Mouse (Mus musculus): ENCODE data around the gene Cpne2. TPM values are rescaled to one million over a fixed set of nuclear protein-coding genes. Genes with fewer than 3 reads are reported as not detected.

Cpne2 gene
- total RNA-seq, 2 experiments from 2014 or later, result 23.3 to 27.0 TPM

DNA sequence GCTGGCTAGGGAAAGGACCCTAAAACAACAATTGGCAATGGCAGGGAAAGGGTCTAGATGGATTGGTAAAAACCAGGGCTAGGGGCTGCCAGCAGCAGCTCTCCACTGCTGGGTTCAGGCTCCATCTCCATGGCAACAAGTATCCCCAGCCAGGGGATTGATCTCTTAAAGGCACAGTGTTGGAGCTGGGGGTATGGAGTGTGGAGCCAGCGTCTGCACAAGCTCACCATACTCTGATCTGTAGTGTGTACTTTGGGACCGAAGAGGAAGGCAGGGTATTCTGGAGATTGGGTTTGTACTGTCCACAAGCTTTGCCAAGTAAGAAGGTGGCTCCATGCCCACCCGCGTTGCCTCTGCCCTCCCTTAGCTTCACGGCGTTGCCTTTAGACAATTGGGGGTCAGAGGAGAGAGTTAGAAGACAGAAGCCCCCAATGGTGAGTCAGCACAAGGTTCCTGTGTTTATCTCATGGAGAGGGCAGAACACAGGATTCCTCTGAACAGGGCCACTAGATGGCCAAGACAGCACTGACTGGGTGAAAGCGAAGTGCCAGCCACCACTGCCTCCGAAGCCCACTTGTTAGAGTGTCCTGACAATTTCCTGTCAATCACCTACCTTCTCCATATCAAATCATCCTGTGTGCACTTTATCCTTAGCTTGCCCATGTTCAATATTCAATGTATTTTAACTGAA, 34.5 kb downstream of the Cpne2 start:
- intact Hi-C loops (cut with DNase I), result no loop called here
- DNase-seq (ENCODE audit: low spot score in 2 of 2), result no peak

DNA sequence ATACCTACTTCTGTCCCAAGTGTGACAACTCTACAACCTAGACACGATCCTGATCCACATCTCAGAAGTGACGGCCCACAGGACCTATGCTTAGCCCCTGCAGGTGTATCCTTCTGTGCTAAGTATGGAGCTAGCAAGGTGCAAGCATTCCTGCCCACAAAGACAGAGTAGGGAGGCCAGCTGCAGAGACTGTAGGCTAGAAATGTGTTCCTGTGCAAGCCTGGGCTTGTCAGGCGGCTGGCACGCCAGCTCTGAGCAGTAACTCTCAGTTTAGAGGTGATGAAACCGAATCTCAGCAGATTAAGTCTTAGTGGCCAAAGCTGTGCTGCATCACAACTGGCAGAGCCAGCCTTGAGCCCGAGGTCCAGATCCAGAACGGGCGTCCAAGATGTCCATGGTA, 35.3 kb downstream of the Cpne2 start:
- intact Hi-C loops (cut with DNase I), result no loop called here
- no peak for DNase-seq (ENCODE audit: low spot score in 2 of 2)

DNA sequence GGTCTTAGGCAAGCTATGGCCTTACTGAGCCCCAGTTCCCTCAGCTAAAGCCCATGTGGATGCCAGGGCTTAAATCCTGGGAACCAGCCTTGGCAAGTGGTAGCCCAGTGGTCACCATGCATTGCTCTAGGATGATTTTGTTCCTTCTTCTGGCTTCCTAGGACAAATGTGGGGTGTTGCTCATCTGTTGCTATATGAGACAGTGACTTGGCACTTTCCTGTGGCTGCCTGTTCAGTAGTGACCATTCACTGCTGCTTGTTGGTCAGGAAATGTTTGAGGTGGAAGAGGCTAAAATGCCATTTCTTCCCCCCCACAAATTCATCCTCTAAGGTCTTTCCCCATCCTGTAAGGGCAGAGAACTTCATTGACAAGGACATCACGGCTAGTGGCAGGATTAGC, 36.6 kb downstream of the Cpne2 start:
- no peak for DNase-seq (ENCODE audit: low spot score in 2 of 2)
- intact Hi-C loops (cut with DNase I), result no loop called here

DNA sequence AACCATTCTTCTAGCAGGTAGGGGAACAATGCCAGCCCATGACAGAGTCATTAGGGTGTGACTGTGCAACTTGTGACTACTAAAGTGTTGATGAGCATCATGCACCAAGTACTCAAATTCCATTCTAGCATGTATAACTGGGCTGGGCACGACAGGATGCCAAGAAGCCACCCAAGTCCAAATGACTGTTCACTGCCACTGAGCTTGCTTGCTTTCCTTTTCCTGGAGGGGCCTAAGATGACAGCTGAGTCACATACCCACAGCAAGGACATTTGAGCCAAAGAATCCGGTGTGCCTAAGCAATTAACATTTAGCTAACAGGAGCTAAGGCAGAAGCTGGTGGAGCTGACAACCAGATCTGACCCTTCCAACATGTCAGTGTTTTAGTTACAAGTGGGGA, 39.1 kb downstream of the Cpne2 start:
- intact Hi-C loops (cut with DNase I), result no loop called here
- DNase-seq (ENCODE audit: low spot score in 2 of 2), result no peak

DNA sequence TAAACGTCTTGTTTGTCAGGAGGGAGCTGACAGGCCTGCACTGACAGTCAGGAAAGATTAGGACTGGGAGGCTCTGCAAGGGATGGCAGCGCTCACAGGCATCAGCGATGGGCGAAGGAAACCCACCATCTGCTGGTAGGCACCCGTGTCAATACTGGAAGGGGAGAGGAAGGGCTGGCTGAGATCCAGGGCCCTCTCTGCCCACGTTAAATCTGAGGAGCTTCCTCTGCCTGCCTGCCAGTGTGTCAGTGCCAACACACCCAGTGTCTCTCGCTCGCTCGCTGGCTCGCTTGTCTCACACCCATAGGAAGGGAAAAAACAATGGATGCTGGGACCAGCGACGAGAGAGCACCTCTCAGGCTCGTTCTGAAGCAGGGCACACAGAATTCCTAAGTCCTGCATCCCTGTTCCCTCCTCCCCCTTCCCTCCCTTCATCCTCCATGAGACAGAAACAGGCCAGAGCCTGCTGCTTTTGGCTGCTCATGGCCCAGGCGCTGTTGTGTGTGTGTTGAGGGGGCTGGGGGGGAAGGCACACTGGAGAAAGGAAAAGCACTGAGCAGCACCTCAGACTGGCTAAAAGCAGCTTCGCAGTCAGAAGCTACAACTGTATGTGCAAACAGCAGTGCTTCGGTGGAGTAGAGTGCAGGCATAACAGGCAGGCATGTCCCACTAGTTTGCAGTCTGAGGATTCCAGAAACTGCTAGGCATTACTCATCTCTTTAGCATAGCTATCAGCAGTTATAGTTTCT, 41.5 kb downstream of the Cpne2 start:
- intact Hi-C loops (cut with DNase I), result no loop called here

DNA sequence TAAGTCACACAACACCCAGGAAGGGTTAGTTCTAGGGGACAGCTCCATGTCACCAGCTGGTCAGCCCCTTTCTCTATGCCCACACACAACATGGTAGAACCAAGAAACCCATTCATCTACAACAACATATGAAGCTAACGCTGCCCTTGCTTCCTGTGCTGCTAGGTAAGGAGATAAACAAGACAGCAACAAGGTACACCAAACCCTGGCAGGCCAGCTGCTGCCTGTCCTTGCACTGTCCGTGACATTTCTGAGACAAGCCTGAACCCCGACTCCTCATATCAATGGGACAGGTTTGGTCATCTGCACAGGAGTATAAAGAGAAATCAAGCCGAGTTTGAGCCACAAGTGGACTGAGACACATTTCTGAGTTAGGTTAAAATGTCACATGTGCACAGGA, 42.4 kb downstream of the Cpne2 start:
- intact Hi-C loops (cut with DNase I), result no loop called here
- DNase-seq (ENCODE audit: low spot score in 2 of 2), result no peak

More for the DNA sequence above, 41.5 kb downstream of the Cpne2 start:
- DNase-seq (ENCODE audit: low spot score in 2 of 2), result peak; percentile 78 to 81

DNA sequence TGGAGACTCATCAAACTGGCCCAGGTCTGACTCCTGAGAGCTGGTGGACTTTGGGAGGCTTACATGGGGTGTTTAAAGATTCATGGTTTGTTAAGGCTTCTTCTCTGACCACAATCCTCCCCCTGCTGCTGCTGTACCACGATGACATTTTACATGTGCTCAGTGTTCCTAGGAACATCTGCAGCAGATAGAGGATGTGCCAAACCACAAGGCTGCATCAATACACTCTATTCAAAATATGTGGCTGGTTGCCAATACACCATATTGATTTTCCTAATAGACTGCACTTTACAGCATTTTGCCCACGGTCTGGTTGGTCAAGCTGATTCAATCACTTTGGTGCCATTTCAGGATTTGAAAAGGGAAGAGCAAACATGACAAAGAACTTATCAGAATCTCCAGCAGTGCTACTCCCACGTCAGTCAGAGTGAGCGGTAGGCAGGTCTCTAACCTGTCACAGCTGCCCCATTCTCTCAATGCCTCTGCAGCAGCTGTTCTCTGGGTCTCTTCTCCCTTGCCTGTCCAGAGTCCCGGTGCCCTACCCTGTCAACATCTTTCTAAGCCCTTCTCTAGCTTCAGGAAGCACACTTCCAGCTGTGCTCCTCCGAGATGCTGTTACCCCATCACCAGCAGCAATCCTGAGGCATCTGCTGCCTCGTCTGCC, 49.2 kb downstream of the Cpne2 start:
- peak in 1 of 2 experiments; percentile 42 for DNase-seq (ENCODE audit: low spot score in 2 of 2)
- intact Hi-C loops (cut with DNase I), result loop anchor here (10.0 kb wide), 1 partner anchor 247 kb away; no protein-coding TSS in a partner anchor

DNA sequence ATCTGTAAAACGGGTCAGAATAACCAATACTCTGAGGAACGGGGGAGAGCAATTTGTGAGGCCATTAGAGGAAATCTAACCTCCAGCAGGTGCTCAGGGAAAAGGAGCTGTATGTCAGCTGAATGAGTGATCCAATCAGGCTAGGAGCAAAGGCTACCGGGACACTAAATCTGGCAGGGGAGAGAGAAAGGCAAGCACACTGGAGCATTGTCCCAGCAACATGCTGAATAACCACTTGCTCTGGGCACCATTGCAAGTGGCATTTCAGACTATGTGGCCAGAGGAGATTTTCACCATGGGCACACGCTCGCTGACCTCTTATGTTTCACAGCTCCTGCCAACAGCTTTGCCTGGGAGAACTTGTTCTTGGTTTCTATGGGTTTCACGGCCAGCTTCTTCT, 49.8 kb downstream of the Cpne2 start:
- intact Hi-C loops (cut with DNase I), result loop anchor here (10.0 kb wide), 1 partner anchor 248 kb away; no protein-coding TSS in a partner anchor
- DNase-seq (ENCODE audit: low spot score in 2 of 2), result no peak

DNA sequence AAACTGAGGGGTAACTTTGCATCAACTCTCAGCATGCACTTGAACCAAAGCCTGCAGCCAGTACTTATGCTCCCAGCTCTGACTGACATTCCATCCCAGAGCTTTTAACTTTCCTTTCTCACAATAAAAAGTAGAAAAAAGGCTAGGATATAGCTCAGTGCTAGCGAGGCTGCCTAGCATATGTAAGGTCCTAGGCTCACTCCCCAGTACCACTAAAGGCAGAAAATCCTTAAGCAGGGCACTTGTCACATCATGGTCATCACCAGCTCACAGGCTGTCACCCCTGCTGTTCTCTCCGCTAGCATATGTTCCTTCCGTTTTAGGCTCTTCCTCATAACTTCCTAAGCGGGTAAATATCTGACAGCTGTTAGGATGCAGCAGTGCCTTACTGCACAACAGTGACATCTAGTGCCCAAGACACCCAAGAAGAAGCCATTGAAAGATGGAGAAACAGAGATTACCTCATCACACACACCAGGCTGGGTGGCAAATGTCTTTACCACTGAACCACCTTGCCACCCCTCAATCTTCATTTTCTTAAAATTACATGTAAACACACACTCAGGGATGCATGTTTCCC, 51.5 kb downstream of the Cpne2 start:
- intact Hi-C loops (cut with DNase I), result loop anchor here (1.0 to 10.0 kb wide), 2 partner anchors 56 to 250 kb away; no protein-coding TSS in a partner anchor
- peak; percentile 76 to 86 for DNase-seq (ENCODE audit: low spot score in 2 of 2)

DNA sequence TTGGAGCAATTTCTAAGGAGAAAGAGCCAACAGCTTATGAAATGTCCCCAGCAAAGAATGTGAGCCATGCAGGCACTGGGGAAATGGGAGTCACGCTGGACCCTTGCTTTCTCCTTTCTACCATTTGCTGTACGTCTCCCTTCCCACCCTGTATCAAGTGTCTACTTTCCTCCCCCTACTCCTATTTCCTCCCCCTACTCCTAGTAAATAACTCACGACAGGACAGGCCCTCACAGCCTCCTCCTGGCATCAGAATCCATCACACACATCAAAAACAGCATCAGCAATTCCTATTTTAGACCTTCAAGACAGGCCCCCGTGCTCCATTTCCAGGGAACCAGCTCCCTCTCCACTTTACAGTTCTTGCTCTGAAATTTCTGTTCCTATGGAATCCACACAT, 58.9 kb downstream of the Cpne2 start:
- intact Hi-C loops (cut with DNase I), result loop anchor here (10.0 kb wide), 1 partner anchor 223 kb away; the partner anchor contains the start of gene Ccl17
- DNase-seq (ENCODE audit: low spot score in 2 of 2), result no peak

DNA sequence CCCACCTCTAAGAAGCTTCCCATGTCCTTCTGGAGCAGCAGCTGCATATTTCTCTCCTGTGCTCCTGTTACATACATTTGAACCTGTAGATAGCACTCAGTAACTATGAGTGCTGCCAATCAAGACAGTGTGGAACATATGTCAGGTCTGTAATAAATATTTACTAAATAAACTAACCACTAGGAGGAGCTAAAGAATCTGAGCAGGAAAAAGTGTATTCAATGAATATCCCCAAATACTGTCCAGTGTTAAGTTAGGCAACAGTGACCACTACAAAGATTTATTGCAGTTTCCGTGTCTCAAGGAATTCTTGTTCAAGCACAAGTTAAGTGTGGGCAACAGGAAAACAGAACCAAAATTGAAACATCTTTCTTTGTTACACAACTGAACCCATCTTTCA, 61.4 kb downstream of the Cpne2 start:
- no peak for DNase-seq (ENCODE audit: low spot score in 2 of 2)
- intact Hi-C loops (cut with DNase I), result loop anchor here (10.0 kb wide), 1 partner anchor 221 kb away; the partner anchor contains the start of gene Ccl17

DNA sequence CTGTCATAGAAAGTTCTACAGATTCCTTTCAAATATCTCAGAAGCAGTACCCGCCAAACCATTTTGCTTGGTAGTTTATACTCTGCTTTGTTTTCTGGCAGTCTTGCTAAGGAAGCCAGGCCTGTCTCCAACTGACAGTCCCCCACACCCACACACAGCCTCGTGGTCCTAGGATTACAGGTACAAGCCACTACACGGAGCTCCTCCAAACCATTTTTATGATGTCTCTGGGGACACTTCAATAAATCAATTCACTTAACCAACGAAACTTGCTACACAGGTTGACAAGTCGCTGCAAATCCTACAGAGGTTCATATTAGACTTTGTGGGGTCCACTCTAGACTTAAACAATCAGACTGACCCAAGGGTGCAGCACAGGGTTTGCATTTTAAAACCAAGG, 67.7 kb downstream of the Cpne2 start:
- DNase-seq (ENCODE audit: low spot score in 2 of 2), result no peak
- intact Hi-C loops (cut with DNase I), result loop anchor here (2.0 kb wide), 1 partner anchor 102 kb away; no protein-coding TSS in a partner anchor

DNA sequence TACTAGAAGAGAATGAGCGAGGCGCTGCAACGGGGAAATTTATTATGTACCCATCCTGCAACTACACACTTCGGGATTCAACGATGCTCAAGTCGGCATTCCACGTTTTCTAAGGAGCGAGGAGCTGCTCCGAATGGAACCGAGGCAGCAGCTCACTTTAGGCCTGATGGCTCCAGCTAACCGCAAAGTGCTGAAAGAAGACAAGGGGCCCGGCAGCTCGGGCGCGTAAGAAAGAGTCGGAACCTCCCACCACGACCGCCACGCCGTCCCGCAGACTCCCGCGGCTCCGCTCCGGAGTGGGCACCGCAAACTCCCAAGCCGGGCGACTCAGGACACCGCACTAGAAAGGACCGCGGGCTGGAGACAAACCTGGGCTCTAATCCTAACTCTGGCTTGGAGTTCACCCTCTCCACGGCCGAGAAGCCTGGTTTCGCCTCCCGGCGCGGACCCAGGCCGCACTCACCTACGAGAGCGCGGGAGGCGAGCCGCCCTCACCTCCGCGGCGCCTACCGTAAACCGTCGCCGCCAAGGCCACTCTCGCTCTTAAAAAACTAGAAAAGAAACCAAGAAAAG, 68.3 kb downstream of the Cpne2 start:
- DNase-seq (ENCODE audit: low spot score in 2 of 2), result no peak
- intact Hi-C loops (cut with DNase I), result loop anchor here (2.0 kb wide), 1 partner anchor 102 kb away; no protein-coding TSS in a partner anchor

DNA sequence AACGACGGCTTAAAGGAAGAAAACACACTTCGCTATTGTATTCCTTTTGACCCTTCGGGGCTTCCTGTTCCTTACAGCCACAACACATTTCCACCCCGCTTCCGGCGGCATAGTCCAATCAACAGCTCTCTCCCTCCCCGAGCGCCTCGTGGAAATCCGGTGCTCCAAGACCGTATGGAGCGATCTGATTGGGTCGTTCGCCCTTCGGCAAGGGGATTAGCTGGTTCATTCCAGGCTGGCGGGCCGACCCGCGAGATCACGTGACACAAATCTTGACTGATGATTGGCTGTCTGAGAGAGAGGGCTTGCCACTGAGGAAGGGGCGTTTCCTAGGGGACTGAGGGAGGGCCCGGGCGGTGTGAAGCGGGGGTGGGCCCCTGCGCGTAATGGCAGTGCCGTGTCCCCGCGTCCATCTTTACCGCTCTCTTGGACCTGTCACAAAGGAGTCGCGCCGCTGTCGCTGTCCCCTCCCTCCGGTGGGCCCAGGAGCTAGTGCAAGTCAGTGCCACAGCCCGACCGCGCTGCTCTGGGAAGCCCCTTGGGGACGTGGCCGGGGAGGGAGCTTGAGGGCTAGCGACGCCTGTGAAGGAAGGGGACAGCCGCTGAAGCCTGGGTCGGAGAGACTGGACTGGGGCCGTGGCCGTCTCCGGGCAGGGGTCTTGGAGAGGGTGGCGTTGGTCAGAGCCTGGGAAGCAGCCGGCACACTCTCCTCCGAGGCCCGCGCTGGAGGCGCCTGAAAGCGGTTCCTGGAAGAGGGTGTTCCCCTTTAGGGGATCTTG, 69.0 kb downstream of the Cpne2 start, which contains the start of the genes Rspry1 and Fam192a:
Gene Rspry1, plus strand, starts transcription at position 331 of the 779 bp plus-strand sequence.
Gene Fam192a, minus strand, starts transcription at position 391 of the 779 bp plus-strand sequence.
- intact Hi-C loops (cut with DNase I), result loop anchor here (2.0 kb wide), 1 partner anchor 101 kb away; no protein-coding TSS in a partner anchor

DNA sequence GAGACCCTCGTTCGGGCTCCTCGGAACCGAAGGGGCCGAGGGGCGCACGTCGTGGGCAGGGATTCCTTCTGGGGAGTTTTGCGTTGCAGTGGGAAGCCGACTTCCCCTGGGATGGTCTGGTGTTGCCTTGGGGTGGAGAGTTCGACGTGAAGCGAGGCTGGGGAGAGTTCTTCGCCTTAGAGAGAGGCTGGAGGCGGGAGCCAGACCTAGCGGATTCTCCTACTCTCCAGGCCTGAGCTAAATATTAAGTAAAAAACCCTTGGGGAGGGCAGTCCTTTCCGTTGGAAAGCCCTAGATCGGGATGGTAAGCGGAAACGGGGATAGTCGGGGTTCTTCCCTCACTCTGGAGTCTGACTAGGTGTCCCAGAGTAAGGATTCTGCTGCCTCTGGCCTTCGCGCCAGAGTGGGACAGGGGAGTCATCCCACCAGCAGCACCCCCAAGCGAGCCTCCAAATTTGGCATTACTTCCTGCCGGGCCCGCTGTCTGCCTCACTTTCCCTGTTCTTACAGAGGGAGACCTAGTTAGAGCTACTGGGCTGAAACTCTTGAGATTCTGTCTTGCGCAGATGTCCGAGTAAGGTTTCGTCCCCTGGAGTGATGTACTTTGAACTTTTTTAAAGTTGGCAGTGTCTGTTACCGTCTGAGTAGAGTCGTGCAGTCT, 69.8 kb downstream of the Cpne2 start:
- intact Hi-C loops (cut with DNase I), result no loop called here
- DNase-seq (ENCODE audit: low spot score in 2 of 2), result no peak

More for the DNA sequence above, 69.0 kb downstream of the Cpne2 start, which contains the start of the genes Rspry1 and Fam192a:
- DNase-seq (ENCODE audit: low spot score in 2 of 2), result peak; percentile 100

DNA sequence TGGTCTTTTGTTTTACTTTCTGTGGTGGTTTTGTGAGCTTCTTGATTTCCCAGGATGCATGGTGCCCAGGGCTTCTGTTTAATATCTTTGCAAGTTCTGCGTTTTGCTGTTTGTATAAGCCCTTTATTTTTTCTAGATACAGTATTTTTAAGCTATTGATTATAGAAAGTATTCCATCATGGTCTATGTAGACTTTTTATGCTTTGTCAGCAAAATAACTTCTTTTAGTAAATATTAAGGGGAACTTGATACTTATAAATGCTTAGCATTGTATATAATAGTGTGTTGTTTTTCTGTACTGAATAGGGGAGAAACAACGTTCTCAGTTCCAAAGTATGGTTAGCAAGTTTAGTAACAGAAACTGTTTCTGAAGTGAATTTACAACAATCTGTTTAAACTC, 71.2 kb downstream of the Cpne2 start:
- intact Hi-C loops (cut with DNase I), result no loop called here
- no peak for DNase-seq (ENCODE audit: low spot score in 2 of 2)

DNA sequence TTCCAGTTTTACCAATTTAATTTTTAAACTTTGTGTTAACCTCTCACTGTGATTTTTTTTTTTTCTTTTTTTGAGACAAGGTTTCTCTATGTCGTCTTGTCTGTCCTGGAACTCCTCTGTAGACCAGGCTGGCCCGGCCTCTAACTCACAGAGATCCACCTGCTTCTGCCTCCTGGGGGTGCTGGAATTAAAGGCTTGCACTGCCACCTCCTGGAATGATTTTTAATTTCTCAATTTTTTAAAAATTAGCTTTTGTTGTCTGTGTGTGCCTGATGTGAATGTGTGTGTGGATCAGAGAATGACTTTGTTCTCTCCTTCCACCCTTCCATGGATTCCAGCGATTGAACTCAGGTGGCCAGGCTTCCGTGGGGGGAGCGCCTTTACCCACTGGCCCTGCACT, 74.3 kb downstream of the Cpne2 start:
- DNase-seq (ENCODE audit: low spot score in 2 of 2), result no peak
- intact Hi-C loops (cut with DNase I), result no loop called here

All from left cerebral cortex, postnatal 14 days (tissue).